ENCODE assay signal across 8 mouse cellular contexts in the genomic region with DNA sequence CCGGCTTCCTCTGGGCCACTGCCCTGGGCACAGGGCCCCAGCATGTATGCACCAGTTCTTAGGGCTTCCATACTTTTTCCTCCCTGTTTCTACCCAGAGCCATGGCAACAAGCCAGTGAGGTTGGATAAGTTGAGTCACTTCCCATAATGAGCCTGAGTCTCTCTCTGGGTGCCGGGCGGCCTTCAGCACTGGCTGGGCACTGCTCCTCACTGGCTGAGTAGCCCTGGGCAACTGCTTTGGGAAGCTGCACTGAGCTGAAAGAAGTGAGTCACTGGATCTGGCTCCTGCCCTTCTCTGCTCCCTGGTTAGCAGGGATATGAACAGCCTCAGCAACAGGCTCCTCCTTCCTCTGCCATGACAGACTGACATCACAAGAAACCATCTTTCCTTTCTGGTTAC. TPM values are rescaled to one million over a fixed set of nuclear protein-coding genes. Genes with fewer than 3 reads are reported as not detected.
DNase-seq lines count a peak whose midpoint lies in the region; ATAC-seq and TF ChIP-seq lines count a peak whose summit lies in the region.

No protein-coding gene starts in this region.

- no peaks in the 10 kb centered on the region for H3K27me3 ChIP-seq in kidney, adult 2 months (replicated peaks; ENCODE audit: control insufficient read depth, insufficient read depth, low read length)
- no peaks in the 10 kb centered on the region for H3K27me3 ChIP-seq in Patski
- no peaks in the 10 kb centered on the region for H3K27me3 ChIP-seq in embryonic facial prominence, embryonic 15.5 days
- no peaks in the 10 kb centered on the region for H3K27me3 ChIP-seq in limb, embryonic 13.5 days
- no peaks in the 10 kb centered on the region for H3K27me3 ChIP-seq in stomach, postnatal 0 days (ENCODE audit: control insufficient read depth, insufficient read depth, low read length)

- DNase-seq in kidney, adult 2 months: peak; percentile 29
- DNase-seq in kidney, adult 8-10 months: no peak
- peak; percentile 92 for DNase-seq in Patski (ENCODE audit: low read depth, low spot score)
- DNase-seq in stomach, postnatal 0 days (ENCODE audit: low spot score): peak; percentile 46
- DNase-seq in left cerebral cortex, adult 11 months (ENCODE audit: low spot score): no peak
- no peak for DNase-seq in left cerebral cortex, adult 2 months (ENCODE audit: extremely low spot score in 1 of 2, low spot score in 2 of 2)

- H3K36me3 ChIP-seq in kidney, adult 2 months (ENCODE audit: control insufficient read depth, insufficient read depth, low read length): no peaks in the 10 kb centered on the region
- peaks cover 16% of the 10 kb centered on the region for H3K36me3 ChIP-seq in embryonic facial prominence, embryonic 15.5 days
- peaks cover 26% of the 10 kb centered on the region for H3K36me3 ChIP-seq in limb, embryonic 13.5 days
- H3K36me3 ChIP-seq in stomach, postnatal 0 days (ENCODE audit: control insufficient read depth, insufficient read depth, low read length): no peaks in the 10 kb centered on the region

- in situ Hi-C loops in Patski (cut with MboI; ENCODE audit: low pct_unique_long_range_greater_than_20kb): no loop called here

- H3K4me3 ChIP-seq in kidney, adult 2 months (ENCODE audit: insufficient read depth, low read depth, low read length): no peak overlapping the region
- no peak overlapping the region for H3K4me3 ChIP-seq in embryonic facial prominence, embryonic 15.5 days (replicated peaks)
- H3K4me3 ChIP-seq in limb, embryonic 13.5 days: no peak overlapping the region
- no peak overlapping the region for H3K4me3 ChIP-seq in stomach, postnatal 0 days (ENCODE audit: low read depth, low read length)
- no peak overlapping the region for H3K4me3 ChIP-seq in left cerebral cortex, adult 2 months

- H3K4me1 ChIP-seq in kidney, adult 2 months (ENCODE audit: control insufficient read depth, insufficient read depth, low read length): peaks cover 28% of the 10 kb centered on the region; the same call in 1 of the 2 replicates
- peaks cover 66% of the 10 kb centered on the region for H3K4me1 ChIP-seq in embryonic facial prominence, embryonic 15.5 days
- peaks cover 24% of the 10 kb centered on the region for H3K4me1 ChIP-seq in limb, embryonic 13.5 days
- H3K4me1 ChIP-seq in stomach, postnatal 0 days (replicated peaks; ENCODE audit: control insufficient read depth, insufficient read depth): peaks cover 17% of the 10 kb centered on the region

- intact Hi-C loops in left cerebral cortex, adult 2 months (cut with DNase I): no loop called here

- TF ChIP-seq CTCF in kidney, adult 2 months (conservative IDR thresholded peaks at IDR 0.05; ENCODE audit: insufficient read depth, insufficient read length, low read depth, low read length): no peak
- no peak for TF ChIP-seq CTCF in Patski (IDR thresholded peaks at IDR 0.05)
- no peak for TF ChIP-seq CTCF in stomach, postnatal 0 days (IDR thresholded peaks at IDR 0.05; ENCODE audit: low read depth)
- no peak for TF ChIP-seq CTCF in left cerebral cortex, adult 2 months (IDR thresholded peaks at IDR 0.05)

- TF ChIP-seq EP300 in stomach, postnatal 0 days (optimal IDR thresholded peaks at IDR 0.05): no peak

- TF ChIP-seq POLR2A in kidney, adult 2 months (IDR thresholded peaks at IDR 0.05; ENCODE audit: low read depth, low read length): no peak

- peak; percentile 98 for ATAC-seq in Patski
- no peak for ATAC-seq in embryonic facial prominence, embryonic 15.5 days (ENCODE audit: insufficient number of reproducible peaks, low FRiP score, low TSS enrichment, low read depth)
- no peak for ATAC-seq in limb, embryonic 13.5 days (ENCODE audit: low FRiP score, low read depth)
- ATAC-seq in stomach, postnatal 0 days (ENCODE audit: low FRiP score, low TSS enrichment): peak; percentile 69

- POLR2A ChIA-PET in Patski (lab: Charles Lee): interaction anchor here (0.7 to 0.9 kb wide), 2 partner anchors 18 to 401 kb away, joined by 3 read pairs; a partner anchor contains a TSS

- H3K9ac ChIP-seq in embryonic facial prominence, embryonic 15.5 days: no peak overlapping the region
- H3K9ac ChIP-seq in limb, embryonic 13.5 days: no peak overlapping the region
- H3K9ac ChIP-seq in stomach, postnatal 0 days (ENCODE audit: low read length): no peak overlapping the region

- H3K4me2 ChIP-seq in embryonic facial prominence, embryonic 15.5 days (replicated peaks): no peak overlapping the region
- no peak overlapping the region for H3K4me2 ChIP-seq in limb, embryonic 13.5 days (replicated peaks)
- H3K4me2 ChIP-seq in stomach, postnatal 0 days (replicated peaks; ENCODE audit: low read depth): no peak overlapping the region; the same call in 1 of the 2 replicates

- 77% methylated on average over 3 of the region's 3 CpGs for WGBS in kidney, adult 2 months
- WGBS in embryonic facial prominence, embryonic 15.5 days: 72% methylated on average over 3 of the region's 3 CpGs
- WGBS in limb, embryonic 13.5 days: 79% methylated on average over 3 of the region's 3 CpGs
- WGBS in stomach, postnatal 0 days: 58% methylated on average over 3 of the region's 3 CpGs

- peak overlapping the region; percentile 2; the same call in 1 of the 2 replicates for H3K27ac ChIP-seq in kidney, adult 2 months (ENCODE audit: insufficient read depth, low read depth, low read length)
- H3K27ac ChIP-seq in embryonic facial prominence, embryonic 15.5 days (replicated peaks): peak overlapping the region; percentile 82
- peak overlapping the region; percentile 44; the same call in 1 of the 2 replicates for H3K27ac ChIP-seq in limb, embryonic 13.5 days
- H3K27ac ChIP-seq in stomach, postnatal 0 days (replicated peaks): peak overlapping the region; percentile 90
- H3K27ac ChIP-seq in left cerebral cortex, adult 2 months: no peak overlapping the region

- H3K9me3 ChIP-seq in embryonic facial prominence, embryonic 15.5 days (replicated peaks): no peaks in the 10 kb centered on the region
- H3K9me3 ChIP-seq in limb, embryonic 13.5 days: no peaks in the 10 kb centered on the region
- no peaks in the 10 kb centered on the region for H3K9me3 ChIP-seq in stomach, postnatal 0 days (ENCODE audit: control insufficient read depth, low read length)

- CTCF ChIA-PET in Patski (lab: Charles Lee): interaction anchor here (3.0 to 4.0 kb wide), 2 partner anchors 9 to 21 kb away, joined by 10 to 18 read pairs; no protein-coding TSS in a partner anchor

RNA-seq across cellular contexts. Expression of a gene that starts 5.8 kb away (rescaled TPM):
- 197 and 230 TPM in 2 replicates for polyA plus RNA-seq in kidney, adult 2 months (2012; rRNA removed)
- polyA plus RNA-seq in Patski (2021): 466 TPM
- polyA plus RNA-seq in embryonic facial prominence, embryonic 15.5 days (2015; fragmentation: Nextera tagmentation; extraction: Ambion mirVana): 163 and 185 TPM in 2 replicates
- polyA plus RNA-seq in limb, embryonic 13.5 days (2015; fragmentation: Nextera tagmentation; extraction: Ambion mirVana): 108 and 110 TPM in 2 replicates
- 117 and 145 TPM in 2 replicates for polyA plus RNA-seq in stomach, postnatal 0 days (2015; fragmentation: Nextera tagmentation; extraction: Ambion mirVana)
- 10 to 100 TPM; 58.4 to 63.1 TPM for total RNA-seq in left cerebral cortex, adult 2 months (2021)

RNA-seq across cellular contexts. Expression of a gene that starts 17.5 kb away (rescaled TPM):
- polyA plus RNA-seq in kidney, adult 2 months (2012; rRNA removed): 45.9 and 47.2 TPM in 2 replicates
- polyA plus RNA-seq in Patski (2021): 97.2 TPM
- polyA plus RNA-seq in embryonic facial prominence, embryonic 15.5 days (2015; fragmentation: Nextera tagmentation; extraction: Ambion mirVana): 142 and 147 TPM in 2 replicates
- polyA plus RNA-seq in limb, embryonic 13.5 days (2015; fragmentation: Nextera tagmentation; extraction: Ambion mirVana): 158 and 165 TPM in 2 replicates
- 56.3 and 58.7 TPM in 2 replicates for polyA plus RNA-seq in stomach, postnatal 0 days (2015; fragmentation: Nextera tagmentation; extraction: Ambion mirVana)
- 10 to 100 TPM; 86.5 to 95.1 TPM for total RNA-seq in left cerebral cortex, adult 2 months (2021)

RNA-seq across cellular contexts. Expression of a gene that starts 44.0 kb away (rescaled TPM):
- polyA plus RNA-seq in kidney, adult 2 months (2012; rRNA removed): 110 and 126 TPM in 2 replicates
- polyA plus RNA-seq in Patski (2021): 90.6 TPM
- polyA plus RNA-seq in embryonic facial prominence, embryonic 15.5 days (2015; fragmentation: Nextera tagmentation; extraction: Ambion mirVana): 69.5 and 76.2 TPM in 2 replicates
- polyA plus RNA-seq in limb, embryonic 13.5 days (2015; fragmentation: Nextera tagmentation; extraction: Ambion mirVana): 59.4 and 63.9 TPM in 2 replicates
- 39.9 and 44.8 TPM in 2 replicates for polyA plus RNA-seq in stomach, postnatal 0 days (2015; fragmentation: Nextera tagmentation; extraction: Ambion mirVana)
- 100 to 1,000 TPM; 147 to 159 TPM for total RNA-seq in left cerebral cortex, adult 2 months (2021)

Comparison
In these comparisons a context has a peak if more than half of its experiments do, and no peak if none do; other contexts are left out.
1. DNase-seq: peak in kidney, adult 2 months (single experiment), Patski (single experiment) and stomach, postnatal 0 days (single experiment); none in kidney, adult 8-10 months (0 of 2), left cerebral cortex, adult 11 months (single experiment) and left cerebral cortex, adult 2 months (0 of 2).
2. ATAC-seq: peak in Patski (single experiment) and stomach, postnatal 0 days (single experiment); none in embryonic facial prominence, embryonic 15.5 days (single experiment) and limb, embryonic 13.5 days (single experiment).